Mouse (Mus musculus): ENCODE measurements around the gene Trim24. TPM values are rescaled to one million over a fixed set of nuclear protein-coding genes. Genes with fewer than 3 reads are reported as not detected.
"Not testable (repeated sequence)": the region's sequence is repeated elsewhere in the genome, so short reads cannot be mapped to it uniquely, and the experiment has no call there.

Trim24 gene
- polyA plus RNA-seq, 1 experiment from 2014 or later, result 18.5 TPM

DNA sequence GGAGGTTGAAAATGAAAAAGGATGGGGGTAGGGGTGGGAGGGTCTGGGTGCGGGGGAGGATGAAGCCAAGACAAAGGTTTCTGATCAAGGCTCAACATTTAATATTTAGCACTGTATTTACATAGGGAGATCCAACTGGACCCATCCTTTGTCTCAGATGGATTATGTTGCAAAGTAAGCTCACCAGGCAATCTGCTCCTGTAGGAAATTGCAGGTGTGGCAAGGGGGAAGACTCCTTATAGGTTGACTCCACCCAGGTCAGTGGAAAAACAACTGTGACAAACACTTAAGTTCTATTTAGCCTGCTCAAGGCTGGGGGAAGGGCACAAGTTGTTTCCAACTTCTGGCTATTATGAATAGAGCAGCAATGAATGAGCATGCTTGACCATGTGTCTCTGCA, 36.9 kb upstream of the Trim24 start:
- Histone ChIP-seq H3K9me3 (ENCODE audit: control insufficient read depth, low read length) (peaks cover 10% of the 10 kb centered on the region), H3K27ac (replicated peaks in 1 of 2; ENCODE audit: control insufficient read depth in 1 of 2, insufficient read depth in 1 of 2, low read depth in 2 of 2, low read length in 2 of 2) (no peak overlapping the region), H3K9ac (ENCODE audit: low read length) (no peak overlapping the region), H3K27me3 (ENCODE audit: control insufficient read depth, insufficient read depth, low read length) (no peaks in the 10 kb centered on the region), H3K4me1 (ENCODE audit: control insufficient read depth in 2 of 2, insufficient read depth in 2 of 2, low read length in 2 of 2) (no peaks in the 10 kb centered on the region), H3K36me3 (ENCODE audit: control insufficient read depth, insufficient read depth, low read length) (no peaks in the 10 kb centered on the region), H3K4me2 (ENCODE audit: low read length) (no peak overlapping the region), H3K4me3 (ENCODE audit: control insufficient read depth in 1 of 2, insufficient read depth in 1 of 2, low read depth in 1 of 2, low read length in 2 of 2) (no peak overlapping the region)
- 77% methylated on average over 1 of the region's 1 CpGs for WGBS
- ATAC-seq (ENCODE audit: insufficient number of reproducible peaks, insufficient read depth, low FRiP score, low read depth), result no peak

GRCm38 (mm10) chr6:37836951-37837565, 33.6 kb upstream of the Trim24 start:
- WGBS, result 83% methylated on average over 2 of the region's 2 CpGs
- H3K27me3 ChIP-seq (ENCODE audit: control insufficient read depth, insufficient read depth, low read length); H3K4me3 ChIP-seq (ENCODE audit: control insufficient read depth in 1 of 2, insufficient read depth in 1 of 2, low read depth in 1 of 2, low read length in 2 of 2); H3K9ac ChIP-seq (ENCODE audit: low read length); H3K4me2 ChIP-seq (ENCODE audit: low read length); H3K4me1 ChIP-seq (ENCODE audit: control insufficient read depth in 2 of 2, insufficient read depth in 2 of 2, low read length in 2 of 2); H3K36me3 ChIP-seq (ENCODE audit: control insufficient read depth, insufficient read depth, low read length); H3K27ac ChIP-seq (replicated peaks in 1 of 2; ENCODE audit: control insufficient read depth in 1 of 2, insufficient read depth in 1 of 2, low read depth in 2 of 2, low read length in 2 of 2); H3K9me3 ChIP-seq (ENCODE audit: control insufficient read depth, low read length); ATAC-seq (ENCODE audit: insufficient number of reproducible peaks, insufficient read depth, low FRiP score, low read depth): not testable (repeated sequence)

GRCm38 (mm10) chr6:37842779-37843605, 27.6 kb upstream of the Trim24 start:
- 72% methylated on average over 5 of the region's 5 CpGs for WGBS
- Histone ChIP-seq H3K36me3 (ENCODE audit: control insufficient read depth, insufficient read depth, low read length) (no peaks in the 10 kb centered on the region), H3K9ac (ENCODE audit: low read length) (no peak overlapping the region), H3K4me2 (ENCODE audit: low read length) (no peak overlapping the region), H3K4me3 (ENCODE audit: control insufficient read depth in 1 of 2, insufficient read depth in 1 of 2, low read depth in 1 of 2, low read length in 2 of 2) (no peak overlapping the region), H3K27ac (replicated peaks in 1 of 2; ENCODE audit: control insufficient read depth in 1 of 2, insufficient read depth in 1 of 2, low read depth in 2 of 2, low read length in 2 of 2) (no peak overlapping the region), H3K9me3 (ENCODE audit: control insufficient read depth, low read length) (0 out of 2 replicates have a peak, but pooled peaks cover under 1% of the 10 kb centered on the region), H3K27me3 (ENCODE audit: control insufficient read depth, insufficient read depth, low read length) (no peaks in the 10 kb centered on the region), H3K4me1 (ENCODE audit: control insufficient read depth in 2 of 2, insufficient read depth in 2 of 2, low read length in 2 of 2) (0 out of 4 replicates have a peak, but pooled peaks cover 0 to 2% of the 10 kb centered on the region in 2 experiments)
- no peak for ATAC-seq (ENCODE audit: insufficient number of reproducible peaks, insufficient read depth, low FRiP score, low read depth)

DNA sequence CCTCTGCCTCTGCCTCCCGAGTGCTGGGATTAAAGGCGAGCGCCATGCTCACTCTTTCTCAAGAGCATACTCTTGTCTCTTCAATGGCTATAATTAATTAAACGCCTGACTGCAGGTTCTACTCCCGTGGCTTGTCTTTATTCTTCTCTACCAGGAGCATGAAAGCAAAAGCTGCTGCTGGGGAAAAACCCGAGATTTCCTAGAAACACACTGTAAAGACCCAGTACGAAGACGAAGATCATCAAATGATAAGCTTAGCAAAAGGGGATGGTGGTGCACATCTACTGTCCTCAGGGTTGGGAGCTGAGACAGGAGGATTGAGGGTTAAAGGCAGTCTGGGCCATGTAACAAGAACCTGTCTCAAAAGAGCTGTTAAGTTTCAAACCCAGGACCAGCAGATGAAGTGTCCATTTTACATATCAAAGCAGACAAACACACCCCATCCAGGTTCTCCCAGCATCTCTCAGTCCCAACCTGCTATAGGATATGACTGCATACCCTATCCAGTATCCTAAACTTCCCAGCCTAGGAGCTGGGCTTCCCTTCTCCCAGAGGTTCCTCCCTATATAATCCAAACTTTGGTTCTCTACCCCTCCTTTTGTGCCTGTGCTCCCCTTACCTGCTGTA, 26.9 kb upstream of the Trim24 start:
- no peak overlapping the region for H3K9ac ChIP-seq (ENCODE audit: low read length)
- H3K4me1 ChIP-seq (ENCODE audit: control insufficient read depth in 2 of 2, insufficient read depth in 2 of 2, low read length in 2 of 2), result 0 out of 4 replicates have a peak, but pooled peaks cover 0 to 2% of the 10 kb centered on the region in 2 experiments
- peaks cover 8% of the 10 kb centered on the region for H3K9me3 ChIP-seq (ENCODE audit: control insufficient read depth, low read length)
- H3K4me3 ChIP-seq (ENCODE audit: control insufficient read depth in 1 of 2, insufficient read depth in 1 of 2, low read depth in 1 of 2, low read length in 2 of 2), result no peak overlapping the region
- WGBS, result 88% methylated on average over 8 of the region's 8 CpGs
- no peak overlapping the region for H3K27ac ChIP-seq (replicated peaks in 1 of 2; ENCODE audit: control insufficient read depth in 1 of 2, insufficient read depth in 1 of 2, low read depth in 2 of 2, low read length in 2 of 2)
- H3K4me2 ChIP-seq (ENCODE audit: low read length), result no peak overlapping the region
- no peak for ATAC-seq (ENCODE audit: insufficient number of reproducible peaks, insufficient read depth, low FRiP score, low read depth)
- no peaks in the 10 kb centered on the region for H3K27me3 ChIP-seq (ENCODE audit: control insufficient read depth, insufficient read depth, low read length)
- no peaks in the 10 kb centered on the region for H3K36me3 ChIP-seq (ENCODE audit: control insufficient read depth, insufficient read depth, low read length)

- not testable (repeated sequence) for H3K4me2 ChIP-seq (ENCODE audit: low read length); H3K4me1 ChIP-seq (ENCODE audit: control insufficient read depth in 2 of 2, insufficient read depth in 2 of 2, low read length in 2 of 2); H3K9me3 ChIP-seq (ENCODE audit: control insufficient read depth, low read length); ATAC-seq (ENCODE audit: insufficient number of reproducible peaks, insufficient read depth, low FRiP score, low read depth); H3K36me3 ChIP-seq (ENCODE audit: control insufficient read depth, insufficient read depth, low read length); H3K27me3 ChIP-seq (ENCODE audit: control insufficient read depth, insufficient read depth, low read length); H3K9ac ChIP-seq (ENCODE audit: low read length); H3K4me3 ChIP-seq (ENCODE audit: control insufficient read depth in 1 of 2, insufficient read depth in 1 of 2, low read depth in 1 of 2, low read length in 2 of 2); H3K27ac ChIP-seq (replicated peaks in 1 of 2; ENCODE audit: control insufficient read depth in 1 of 2, insufficient read depth in 1 of 2, low read depth in 2 of 2, low read length in 2 of 2)
- 50% methylated on average over 6 of the region's 6 CpGs for WGBS
These were observed 25.7 kb upstream of the Trim24 start for GRCm38 (mm10) chr6:37844947-37845346.

DNA sequence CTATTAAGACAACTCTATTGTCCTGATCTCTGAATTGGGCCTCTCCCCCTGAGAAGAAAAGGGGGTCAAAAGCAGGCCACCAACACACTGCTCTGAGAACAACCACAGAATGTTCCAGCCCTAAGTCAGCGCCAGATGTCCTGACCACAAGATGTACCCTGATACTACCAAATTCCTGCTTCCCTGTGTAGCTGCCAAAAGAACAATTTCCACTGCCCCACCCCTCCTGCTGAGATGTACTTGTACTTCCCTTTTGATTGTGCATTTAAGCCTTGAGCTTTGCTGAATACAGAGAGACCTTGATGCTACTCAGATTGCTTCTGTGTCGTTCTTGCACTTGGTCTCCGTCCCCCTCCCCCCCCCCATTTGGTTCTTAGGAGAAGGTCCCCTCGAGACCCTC, 23.1 kb upstream of the Trim24 start:
- H3K4me1 ChIP-seq (ENCODE audit: control insufficient read depth in 2 of 2, insufficient read depth in 2 of 2, low read length in 2 of 2); H3K36me3 ChIP-seq (ENCODE audit: control insufficient read depth, insufficient read depth, low read length); H3K4me2 ChIP-seq (ENCODE audit: low read length); H3K9ac ChIP-seq (ENCODE audit: low read length); H3K27me3 ChIP-seq (ENCODE audit: control insufficient read depth, insufficient read depth, low read length); H3K4me3 ChIP-seq (ENCODE audit: control insufficient read depth in 1 of 2, insufficient read depth in 1 of 2, low read depth in 1 of 2, low read length in 2 of 2); H3K27ac ChIP-seq (replicated peaks in 1 of 2; ENCODE audit: control insufficient read depth in 1 of 2, insufficient read depth in 1 of 2, low read depth in 2 of 2, low read length in 2 of 2); ATAC-seq (ENCODE audit: insufficient number of reproducible peaks, insufficient read depth, low FRiP score, low read depth): not testable (repeated sequence)
- 86% methylated on average over 4 of the region's 4 CpGs for WGBS
- peaks cover 16% of the 10 kb centered on the region for H3K9me3 ChIP-seq (ENCODE audit: control insufficient read depth, low read length)

GRCm38 (mm10) chr6:37851352-37851751, 19.3 kb upstream of the Trim24 start:
- H3K27me3 ChIP-seq (ENCODE audit: control insufficient read depth, insufficient read depth, low read length), result no peaks in the 10 kb centered on the region
- ATAC-seq (ENCODE audit: insufficient number of reproducible peaks, insufficient read depth, low FRiP score, low read depth), result no peak
- H3K9me3 ChIP-seq (ENCODE audit: control insufficient read depth, low read length), result peaks cover 16% of the 10 kb centered on the region
- 55% methylated on average over 2 of the region's 2 CpGs for WGBS
- H3K36me3 ChIP-seq (ENCODE audit: control insufficient read depth, insufficient read depth, low read length), result no peaks in the 10 kb centered on the region
- H3K4me1 ChIP-seq (ENCODE audit: control insufficient read depth in 2 of 2, insufficient read depth in 2 of 2, low read length in 2 of 2), result no peaks in the 10 kb centered on the region
- H3K27ac ChIP-seq (replicated peaks in 1 of 2; ENCODE audit: control insufficient read depth in 1 of 2, insufficient read depth in 1 of 2, low read depth in 2 of 2, low read length in 2 of 2), result no peak overlapping the region
- H3K4me3 ChIP-seq (ENCODE audit: control insufficient read depth in 1 of 2, insufficient read depth in 1 of 2, low read depth in 1 of 2, low read length in 2 of 2), result no peak overlapping the region
- H3K4me2 ChIP-seq (ENCODE audit: low read length), result no peak overlapping the region
- H3K9ac ChIP-seq (ENCODE audit: low read length), result no peak overlapping the region
